Mouse (Mus musculus) kidney, embryonic 14.5 days (tissue): Measurements from ENCODE around the gene Krt27. TPM values are rescaled to one million over a fixed set of nuclear protein-coding genes. Genes with fewer than 3 reads are reported as not detected.

ENCODE experiments used
- ATAC-seq: fragments of 200-750 bp; cut with Nextera tagmentation; 2 replicates; pipeline ENCODE4 v1.8.0; 2017; ENCODE audit warnings: moderate number of reproducible peaks, mild to moderate bottlenecking, moderate TSS enrichment, moderate library complexity; ENCODE audit not compliant: low FRiP score, low TSS enrichment
- H3K27ac ChIP-seq: fragments of 300-500 bp; sonication (generic); 2 replicates; pipeline ENCODE4 v1.5.1; 2014; ENCODE audit warnings: low read depth, mild to moderate bottlenecking, low read length, moderate library complexity, mixed read lengths
- H3K27me3 ChIP-seq: fragments of 300-500 bp; sonication (generic); 2 replicates; pipeline ENCODE4 v1.6.1; 2014; ENCODE audit warnings: mild to moderate bottlenecking, low read length; ENCODE audit not compliant: control insufficient read depth, insufficient read depth
- H3K36me3 ChIP-seq: fragments of 300-500 bp; sonication (generic); 2 replicates; pipeline ENCODE4 v1.6.1; 2014; ENCODE audit warnings: low read length, mixed read lengths; ENCODE audit not compliant: control insufficient read depth, insufficient read depth
- H3K4me1 ChIP-seq: fragments of 300-500 bp; sonication (generic); 2 replicates; pipeline ENCODE4 v1.6.1; 2014; ENCODE audit warnings: low read length, mixed read lengths; ENCODE audit not compliant: control insufficient read depth, insufficient read depth
- H3K4me2 ChIP-seq: fragments of 300-500 bp; sonication (generic); replicated peaks from 2 replicates; pipeline ENCODE4 v1.6.1; 2014; ENCODE audit warnings: low read depth, mild to moderate bottlenecking, low read length
- H3K4me3 ChIP-seq: fragments of 300-500 bp; sonication (generic); 2 replicates; pipeline ENCODE4 v1.5.1; 2014; ENCODE audit warnings: mild to moderate bottlenecking, low read length
- H3K9ac ChIP-seq: fragments of 300-500 bp; sonication (generic); 2 replicates; pipeline ENCODE4 v1.6.1; 2014; ENCODE audit warnings: low read depth, mild to moderate bottlenecking, low read length, moderate library complexity
- H3K9me3 ChIP-seq: fragments of 300-500 bp; sonication (generic); 2 replicates; pipeline ENCODE4 v1.6.1; 2016; ENCODE audit warnings: low read length; ENCODE audit not compliant: control insufficient read depth
- WGBS: fragments of 180-500 bp; shearing (Covaris S2); extraction: QIAGEN DNeasy Blood & Tissue Kit; methylation state at CpG from one replicate; pipeline ENCODE4 v1.1.7; 2014; 5-methylcytosine and 5-hydroxymethylcytosine counted together
- polyA plus RNA-seq: library from polyadenylated mRNA; unstranded; fragments of >200 nt; fragmentation: Nextera tagmentation; extraction: Ambion mirVana; gene quantifications from 2 replicates; pipeline ENCODE4 v1.2.1, GENCODE M21; 2014

Krt27 gene
- polyA plus RNA-seq, 1 experiment from 2014 or later = not detected

GRCm38 (mm10) chr11:99314594-99314993, 36.3 kb downstream of the Krt27 start:
- ATAC-seq = no peak
- no peak overlapping the region for H3K27ac ChIP-seq
- H3K4me3 ChIP-seq = no peak overlapping the region
- H3K36me3 ChIP-seq = no peaks in the 10 kb centered on the region
- no peak overlapping the region for H3K9ac ChIP-seq
- no peaks in the 10 kb centered on the region for H3K9me3 ChIP-seq
- no peaks in the 10 kb centered on the region for H3K27me3 ChIP-seq
- 88% methylated on average over 2 of the region's 2 CpGs for WGBS
- H3K4me2 ChIP-seq = no peak overlapping the region
- no peaks in the 10 kb centered on the region for H3K4me1 ChIP-seq

- H3K27me3 ChIP-seq = no peaks in the 10 kb centered on the region
- no peaks in the 10 kb centered on the region for H3K36me3 ChIP-seq
- H3K9me3 ChIP-seq = no peaks in the 10 kb centered on the region
- ATAC-seq = no peak
- no peaks in the 10 kb centered on the region for H3K4me1 ChIP-seq
- H3K4me3 ChIP-seq = no peak overlapping the region
- WGBS = 74% methylated on average over 1 of the region's 1 CpGs
- H3K27ac ChIP-seq = no peak overlapping the region
- no peak overlapping the region for H3K9ac ChIP-seq
- H3K4me2 ChIP-seq = no peak overlapping the region
Observed at GRCm38 (mm10) chr11:99310882-99311281, 40.0 kb downstream of the Krt27 start.

DNA sequence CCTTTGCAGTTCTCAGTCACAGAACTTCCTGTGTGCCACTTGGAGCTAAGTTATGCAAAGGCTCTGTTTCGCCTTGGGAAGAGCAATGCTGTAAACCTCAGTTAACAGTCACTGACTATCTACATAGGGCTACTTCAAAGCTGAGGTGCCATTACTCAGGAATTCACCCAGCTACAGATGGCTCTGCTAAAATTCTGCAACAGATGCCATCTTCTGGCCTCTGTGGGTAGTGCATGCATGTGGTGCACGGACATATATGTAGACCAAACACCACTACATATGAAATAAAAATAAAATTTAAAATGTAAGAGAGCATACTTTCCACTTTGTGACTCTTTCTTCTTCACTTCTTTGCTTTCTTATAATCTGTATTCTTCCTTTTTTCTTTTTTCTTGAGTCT, 43.3 kb downstream of the Krt27 start:
- 35% methylated on average over 2 of the region's 2 CpGs for WGBS
- no peaks in the 10 kb centered on the region for H3K36me3 ChIP-seq
- no peaks in the 10 kb centered on the region for H3K4me1 ChIP-seq
- 0 out of 2 replicates have a peak, but pooled peaks have one; percentile 52 for ATAC-seq
- no peak overlapping the region for H3K9ac ChIP-seq
- no peaks in the 10 kb centered on the region for H3K27me3 ChIP-seq
- no peak overlapping the region for H3K4me2 ChIP-seq
- 0 out of 2 replicates have a peak, but pooled peaks cover 4% of the 10 kb centered on the region for H3K9me3 ChIP-seq
- H3K27ac ChIP-seq = no peak overlapping the region
- H3K4me3 ChIP-seq = no peak overlapping the region

Other genes with a start within 250 kb of the Krt27 start
- gene Ccr7, start 196.0 kb downstream of the Krt27 start, polyA plus RNA-seq = 0.13 TPM in 1 of 2 replicates, not detected in the other
- gene Smarce1, start 120.1 kb downstream of the Krt27 start, polyA plus RNA-seq = 190 and 229 TPM in 2 replicates
- gene Krt222, start 107.0 kb downstream of the Krt27 start, polyA plus RNA-seq = 0.11 and 0.51 TPM in 2 replicates
- not detected in 2 replicates for gene Krt24, start 65.8 kb downstream of the Krt27 start, polyA plus RNA-seq
- gene Krt25, start 28.2 kb downstream of the Krt27 start, polyA plus RNA-seq = not detected in 2 replicates
- gene Krt26, start 13.1 kb downstream of the Krt27 start, polyA plus RNA-seq = not detected in 2 replicates
- gene Krt28, start 23.8 kb upstream of the Krt27 start, polyA plus RNA-seq = 0.18 TPM in 1 of 2 replicates, not detected in the other
- 31.3 and 37.5 TPM in 2 replicates for gene Krt10, start 38.3 kb upstream of the Krt27 start, polyA plus RNA-seq
- not detected in 2 replicates for gene Krt12, start 71.2 kb upstream of the Krt27 start, polyA plus RNA-seq
- gene Krt20, start 87.0 kb upstream of the Krt27 start, polyA plus RNA-seq = 0.22 and 0.36 TPM in 2 replicates
- 24.7 and 33.3 TPM in 2 replicates for gene Krt23, start 142.0 kb upstream of the Krt27 start, polyA plus RNA-seq
- 0.43 and 0.69 TPM in 2 replicates for gene Krt39, start 170.2 kb upstream of the Krt27 start, polyA plus RNA-seq
- gene Krt40, start 192.1 kb upstream of the Krt27 start, polyA plus RNA-seq = not detected in 2 replicates
- not detected in 2 replicates for gene Krtap3-3, start 199.8 kb upstream of the Krt27 start, polyA plus RNA-seq
- gene Krtap3-2, start 205.7 kb upstream of the Krt27 start, polyA plus RNA-seq = not detected in 2 replicates
- gene Gm11939, start 208.4 kb upstream of the Krt27 start, polyA plus RNA-seq = not detected in 2 replicates
- gene Krtap3-1, start 215.5 kb upstream of the Krt27 start, polyA plus RNA-seq = not detected in 2 replicates
- gene Krtap1-5, start 229.9 kb upstream of the Krt27 start, polyA plus RNA-seq = not detected in 2 replicates
- not detected in 2 replicates for gene Krtap1-4, start 232.6 kb upstream of the Krt27 start, polyA plus RNA-seq
- not detected in 2 replicates for gene Krtap1-3, start 240.2 kb upstream of the Krt27 start, polyA plus RNA-seq
- not detected in 2 replicates for gene Krtap9-3, start 247.0 kb upstream of the Krt27 start, polyA plus RNA-seq